Comparison of ENCODE assay signal across 7 mouse cellular contexts in the genomic region with DNA sequence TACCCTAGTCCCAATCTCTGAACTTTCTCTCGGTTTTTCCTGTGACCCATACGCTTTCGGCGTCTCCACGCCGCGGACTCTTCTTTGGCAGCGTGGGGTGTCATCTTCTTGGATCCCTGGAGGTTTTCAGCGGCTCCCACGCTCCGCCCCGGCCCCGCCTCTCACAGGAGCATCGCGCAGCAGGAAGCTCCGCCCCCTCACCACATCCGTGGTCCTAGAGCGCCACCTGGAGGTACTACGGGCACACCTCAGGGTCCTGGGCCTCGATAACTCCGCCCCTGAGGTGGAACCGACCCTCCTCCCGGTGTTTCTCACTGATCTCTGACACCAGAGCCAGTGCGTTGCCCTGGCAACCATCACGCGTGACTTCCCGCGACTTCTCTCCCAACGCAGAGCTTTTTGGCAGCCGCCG. TPM values are rescaled to one million over a fixed set of nuclear protein-coding genes. Genes with fewer than 3 reads are reported as not detected.
DNase-seq lines count a peak whose midpoint lies in the region; ATAC-seq and TF ChIP-seq lines count a peak whose summit lies in the region.

No protein-coding gene starts in this region.

- H3K4me3 ChIP-seq in embryonic facial prominence, embryonic 11.5 days (ENCODE audit: low read depth, low read length), result peak overlapping the region; percentile 32
- peak overlapping the region; percentile 49 for H3K4me3 ChIP-seq in kidney, adult 2 months (ENCODE audit: insufficient read depth, low read depth, low read length)
- H3K4me3 ChIP-seq in limb, embryonic 12.5 days (replicated peaks), result peak overlapping the region; percentile 41
- peak overlapping the region; percentile 46 for H3K4me3 ChIP-seq in midbrain, embryonic 15.5 days
- peak overlapping the region; percentile 50 for H3K4me3 ChIP-seq in spleen, adult 2 months (ENCODE audit: extremely low read depth, insufficient read depth, insufficient read length)

- peak; percentile 98 for TF ChIP-seq CTCF in kidney, adult 2 months (conservative IDR thresholded peaks at IDR 0.05; ENCODE audit: insufficient read depth, insufficient read length, low read depth, low read length)
- TF ChIP-seq CTCF in spleen, adult 2 months (IDR thresholded peaks at IDR 0.05; ENCODE audit: extremely low read depth, insufficient read depth, insufficient read length, insufficient replicate concordance), result peak; percentile 97

- H3K9ac ChIP-seq in embryonic facial prominence, embryonic 11.5 days (replicated peaks; ENCODE audit: low read length), result peak overlapping the region; percentile 44; the same call in 1 of the 2 replicates
- H3K9ac ChIP-seq in limb, embryonic 12.5 days (replicated peaks), result peak overlapping the region; percentile 47; the same call in 1 of the 2 replicates
- H3K9ac ChIP-seq in midbrain, embryonic 15.5 days, result peak overlapping the region; percentile 33

- peak; percentile 98 for DNase-seq in adrenal gland, postnatal 14 days
- DNase-seq in embryonic facial prominence, embryonic 11.5 days (ENCODE audit: low spot score), result peak; percentile 97
- peak; percentile 95 to 98 for DNase-seq in heart, adult 18-20 months
- peak; percentile 98 for DNase-seq in kidney, adult 2 months
- peak; percentile 83 to 90 for DNase-seq in spleen, adult 2 months (ENCODE audit: low read depth in 1 of 2, low spot score in 2 of 2)

- TF ChIP-seq POLR2A in kidney, adult 2 months (IDR thresholded peaks at IDR 0.05; ENCODE audit: low read depth, low read length), result no peak
- TF ChIP-seq POLR2A in spleen, adult 2 months (IDR thresholded peaks at IDR 0.05; ENCODE audit: low read depth, low read length), result no peak

- no peaks in the 10 kb centered on the region for H3K27me3 ChIP-seq in embryonic facial prominence, embryonic 11.5 days (ENCODE audit: control insufficient read depth, insufficient read depth, low read length)
- H3K27me3 ChIP-seq in kidney, adult 2 months (replicated peaks; ENCODE audit: control insufficient read depth, insufficient read depth, low read length), result no peaks in the 10 kb centered on the region
- H3K27me3 ChIP-seq in limb, embryonic 12.5 days, result peaks cover 22% of the 10 kb centered on the region
- no peaks in the 10 kb centered on the region for H3K27me3 ChIP-seq in midbrain, embryonic 15.5 days (replicated peaks)
- H3K27me3 ChIP-seq in spleen, adult 2 months (ENCODE audit: control insufficient read depth, insufficient read depth, low read length), result no peaks in the 10 kb centered on the region

- no peaks in the 10 kb centered on the region for H3K9me3 ChIP-seq in embryonic facial prominence, embryonic 11.5 days (replicated peaks; ENCODE audit: control insufficient read depth, low read length)
- no peaks in the 10 kb centered on the region for H3K9me3 ChIP-seq in limb, embryonic 12.5 days
- no peaks in the 10 kb centered on the region for H3K9me3 ChIP-seq in midbrain, embryonic 15.5 days

- peak; percentile 75 for ATAC-seq in embryonic facial prominence, embryonic 11.5 days (replicated peaks; ENCODE audit: insufficient number of reproducible peaks, low FRiP score, low TSS enrichment, low read depth)
- ATAC-seq in limb, embryonic 12.5 days (ENCODE audit: insufficient number of reproducible peaks, insufficient read depth, low FRiP score, low TSS enrichment, low read depth), result peak; percentile 82
- peak; percentile 92 for ATAC-seq in midbrain, embryonic 15.5 days (replicated peaks)

- peak overlapping the region; percentile 83 for H3K4me2 ChIP-seq in embryonic facial prominence, embryonic 11.5 days (ENCODE audit: low read depth, low read length)
- peak overlapping the region; percentile 74 for H3K4me2 ChIP-seq in limb, embryonic 12.5 days
- H3K4me2 ChIP-seq in midbrain, embryonic 15.5 days, result peak overlapping the region; percentile 93

- no peak overlapping the region for H3K27ac ChIP-seq in embryonic facial prominence, embryonic 11.5 days (replicated peaks; ENCODE audit: low read depth, low read length)
- H3K27ac ChIP-seq in kidney, adult 2 months (ENCODE audit: insufficient read depth, low read depth, low read length), result peak overlapping the region; percentile 89
- H3K27ac ChIP-seq in limb, embryonic 12.5 days, result no peak overlapping the region
- H3K27ac ChIP-seq in midbrain, embryonic 15.5 days, result no peak overlapping the region
- H3K27ac ChIP-seq in spleen, adult 2 months (ENCODE audit: insufficient read depth, low read length), result 0 out of 2 replicates have a peak overlapping the region, but pooled peaks have one; percentile 19

- H3K36me3 ChIP-seq in embryonic facial prominence, embryonic 11.5 days (replicated peaks; ENCODE audit: control insufficient read depth, insufficient read depth, low read depth, low read length), result no peaks in the 10 kb centered on the region
- H3K36me3 ChIP-seq in kidney, adult 2 months (ENCODE audit: control insufficient read depth, insufficient read depth, low read length), result no peaks in the 10 kb centered on the region
- no peaks in the 10 kb centered on the region; the same call in 1 of the 2 replicates for H3K36me3 ChIP-seq in limb, embryonic 12.5 days
- no peaks in the 10 kb centered on the region for H3K36me3 ChIP-seq in midbrain, embryonic 15.5 days (replicated peaks)
- no peaks in the 10 kb centered on the region for H3K36me3 ChIP-seq in spleen, adult 2 months (ENCODE audit: control insufficient read depth, insufficient read depth, low read length)

- H3K4me1 ChIP-seq in embryonic facial prominence, embryonic 11.5 days (ENCODE audit: control insufficient read depth, insufficient read depth, low read length), result peaks cover 6% of the 10 kb centered on the region
- peaks cover 12% of the 10 kb centered on the region; the same call in 1 of the 2 replicates for H3K4me1 ChIP-seq in kidney, adult 2 months (ENCODE audit: control insufficient read depth, insufficient read depth, low read length)
- H3K4me1 ChIP-seq in limb, embryonic 12.5 days (replicated peaks), result peaks cover 32% of the 10 kb centered on the region
- H3K4me1 ChIP-seq in midbrain, embryonic 15.5 days, result peaks cover 30% of the 10 kb centered on the region
- peaks cover 3% of the 10 kb centered on the region; the same call in 1 of the 2 replicates for H3K4me1 ChIP-seq in spleen, adult 2 months (ENCODE audit: control insufficient read depth, insufficient read depth, insufficient read length)

- WGBS in embryonic facial prominence, embryonic 11.5 days, result 0% methylated on average over 31 of the region's 31 CpGs
- WGBS in kidney, adult 2 months, result under 1% methylated on average over 31 of the region's 31 CpGs
- WGBS in limb, embryonic 12.5 days, result under 1% methylated on average over 31 of the region's 31 CpGs
- whole genome bisulfite sequencing in midbrain, embryonic 15.5 days, result under 1% methylated on average over 31 of the region's 31 CpGs
- 2% methylated on average over 31 of the region's 31 CpGs for WGBS in spleen, adult 2 months

RNA-seq across cellular contexts. Expression of a gene that starts 12.2 kb away (rescaled TPM):
- 39.8 and 43.7 TPM in 2 replicates for total RNA-seq in adrenal gland, postnatal 14 days (2021)
- polyA plus RNA-seq in embryonic facial prominence, embryonic 11.5 days (2014; fragmentation: Nextera tagmentation; extraction: Ambion mirVana), result 61.1 and 61.2 TPM in 2 replicates
- total RNA-seq in heart, adult 18-20 months (2021), result 10 to 100 TPM; 35.5 to 37.3 TPM
- 56.2 and 61.6 TPM in 2 replicates for polyA plus RNA-seq in kidney, adult 2 months (2012; rRNA removed)
- polyA plus RNA-seq in limb, embryonic 12.5 days (2016; fragmentation: Nextera tagmentation; extraction: Ambion mirVana), result 78.1 and 88.3 TPM in 2 replicates
- polyA plus RNA-seq in midbrain, embryonic 15.5 days (2015; fragmentation: Nextera tagmentation; extraction: Ambion mirVana), result 19.9 and 20.5 TPM in 2 replicates
- polyA plus RNA-seq in spleen, adult 2 months (2012; rRNA removed), result 7.6 and 10.6 TPM in 2 replicates

RNA-seq across cellular contexts. Expression of a gene that starts 32.1 kb away (rescaled TPM):
- 362 and 371 TPM in 2 replicates for total RNA-seq in adrenal gland, postnatal 14 days (2021)
- polyA plus RNA-seq in embryonic facial prominence, embryonic 11.5 days (2014; fragmentation: Nextera tagmentation; extraction: Ambion mirVana), result 30.3 and 32.5 TPM in 2 replicates
- 100 to 1,000 TPM; 458 to 487 TPM for total RNA-seq in heart, adult 18-20 months (2021)
- 230 and 252 TPM in 2 replicates for polyA plus RNA-seq in kidney, adult 2 months (2012; rRNA removed)
- polyA plus RNA-seq in limb, embryonic 12.5 days (2016; fragmentation: Nextera tagmentation; extraction: Ambion mirVana), result 66.3 and 70.1 TPM in 2 replicates
- polyA plus RNA-seq in midbrain, embryonic 15.5 days (2015; fragmentation: Nextera tagmentation; extraction: Ambion mirVana), result 80.9 and 81.2 TPM in 2 replicates
- polyA plus RNA-seq in spleen, adult 2 months (2012; rRNA removed), result 63.0 and 76.9 TPM in 2 replicates

RNA-seq across cellular contexts. Expression of a gene that starts 54.4 kb away (rescaled TPM):
- 48.6 and 49.9 TPM in 2 replicates for total RNA-seq in adrenal gland, postnatal 14 days (2021)
- polyA plus RNA-seq in embryonic facial prominence, embryonic 11.5 days (2014; fragmentation: Nextera tagmentation; extraction: Ambion mirVana), result 76.0 and 76.2 TPM in 2 replicates
- 10 to 100 TPM; 23.4 to 25.1 TPM for total RNA-seq in heart, adult 18-20 months (2021)
- 35.6 and 37.2 TPM in 2 replicates for polyA plus RNA-seq in kidney, adult 2 months (2012; rRNA removed)
- 87.8 and 89.6 TPM in 2 replicates for polyA plus RNA-seq in limb, embryonic 12.5 days (2016; fragmentation: Nextera tagmentation; extraction: Ambion mirVana)
- 88.2 and 91.7 TPM in 2 replicates for polyA plus RNA-seq in midbrain, embryonic 15.5 days (2015; fragmentation: Nextera tagmentation; extraction: Ambion mirVana)
- 31.7 and 36.0 TPM in 2 replicates for polyA plus RNA-seq in spleen, adult 2 months (2012; rRNA removed)

Comparison
In these comparisons a context has a peak if more than half of its experiments do, and no peak if none do; other contexts are left out.
1. H3K27ac ChIP-seq: peak in kidney, adult 2 months (single experiment) and spleen, adult 2 months (single experiment); none in embryonic facial prominence, embryonic 11.5 days (single experiment), limb, embryonic 12.5 days (single experiment) and midbrain, embryonic 15.5 days (single experiment).
2. Peak in every context shown above with its lines, with median percentiles within 50 percentile points of each other: DNase-seq, ATAC-seq, H3K4me2 ChIP-seq, H3K4me3 ChIP-seq and H3K9ac ChIP-seq.